Mouse (Mus musculus): ENCODE results near the gene Ptgis.

DNA sequence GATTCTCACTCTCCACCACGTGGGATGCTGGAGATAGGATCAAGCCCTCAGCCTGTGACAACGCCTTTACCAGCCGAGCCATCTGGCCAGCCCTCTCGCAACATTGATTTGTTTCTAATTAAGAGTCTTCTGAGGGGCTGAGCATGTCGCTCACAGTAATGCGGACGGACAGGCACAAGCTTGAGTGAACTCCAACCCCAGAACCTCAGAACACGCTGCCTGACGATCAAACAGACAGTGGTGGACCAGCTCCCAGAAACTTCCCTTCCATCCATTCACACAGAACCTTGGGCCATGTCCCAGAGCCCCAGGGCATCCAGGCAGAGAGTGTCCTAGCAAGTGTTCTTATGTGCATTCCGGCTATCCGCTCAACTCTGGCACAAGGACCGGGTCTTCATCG lies 36.6 kb upstream of the Ptgis start:
- TF ChIP-seq POLR2A (IDR thresholded peaks at IDR 0.05; ENCODE audit: insufficient read depth, low read depth, low read length) (no peak), CTCF (IDR thresholded peaks at IDR 0.05) (no peak)
